Mouse (Mus musculus) left cerebral cortex, postnatal 10 days (tissue): ENCODE data around the gene Pi16. TPM values are rescaled to one million over a fixed set of nuclear protein-coding genes. Genes with fewer than 3 reads are reported as not detected.

Source experiments
- DNase-seq, 2 experiments: peaks; one replicate each; pipeline ENCODE4 v3.0.0; 2021 to 2022; ENCODE audit warnings: low spot score in 2 of 2, mixed read lengths in 1 of 2; ENCODE audit errors: extremely low spot score in 1 of 2
- intact Hi-C: fragments of 180-260 bp; cut with DNase I; formaldehyde crosslinking; loops from one replicate; pipeline ENCODE4 v1.15.1; 2025
- total RNA-seq, 2 experiments: library from RNA; stranded (reverse); gene quantifications; 2 replicates each; pipeline ENCODE4 v1.2.3; 2021

Pi16 gene
- total RNA-seq, 2 experiments from 2014 or later = 1.6 to 1.8 TPM

DNA sequence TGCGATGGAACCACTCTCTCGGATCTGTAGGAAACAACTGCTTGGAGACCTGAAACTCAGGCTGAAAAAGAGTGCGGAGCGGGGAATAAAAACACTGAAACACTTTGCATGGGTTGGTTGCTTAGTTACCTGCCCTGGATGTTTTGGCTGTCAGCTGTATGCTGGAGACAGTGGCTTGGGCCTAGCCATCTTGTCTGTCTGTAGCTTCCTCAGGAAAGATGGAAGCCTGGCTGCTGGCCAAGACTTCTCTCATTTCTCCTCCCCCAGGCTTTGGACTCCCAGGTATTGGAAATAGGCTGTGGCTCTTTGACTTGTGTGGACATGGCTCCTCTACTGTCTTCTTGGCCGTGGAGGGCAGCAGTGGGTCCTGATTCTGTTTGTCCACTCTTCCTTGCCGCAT, 16.1 kb upstream of the Pi16 start:
- DNase-seq = no peak
- intact Hi-C loops = no loop called here

DNA sequence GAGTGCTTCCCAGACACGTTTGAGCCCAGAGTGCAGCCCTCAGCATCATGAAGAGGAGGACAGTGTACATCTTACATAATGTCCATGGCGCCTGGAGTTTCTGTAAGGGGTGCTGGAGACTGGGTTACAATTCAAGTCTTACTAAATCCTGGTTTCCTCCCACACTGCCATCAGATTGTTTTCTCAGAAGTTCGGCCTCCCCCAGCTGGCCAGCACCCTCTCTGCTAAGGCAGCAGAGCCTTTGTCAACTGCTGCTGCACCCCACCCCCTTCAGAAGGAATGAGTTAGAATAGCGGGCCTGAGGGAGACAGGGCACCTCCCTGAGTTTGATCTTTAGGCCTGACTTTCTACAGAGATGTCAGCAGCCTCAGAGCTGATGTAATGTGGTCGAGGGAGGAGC, 15.3 kb upstream of the Pi16 start:
- DNase-seq = no peak
- intact Hi-C loops = no loop called here

DNA sequence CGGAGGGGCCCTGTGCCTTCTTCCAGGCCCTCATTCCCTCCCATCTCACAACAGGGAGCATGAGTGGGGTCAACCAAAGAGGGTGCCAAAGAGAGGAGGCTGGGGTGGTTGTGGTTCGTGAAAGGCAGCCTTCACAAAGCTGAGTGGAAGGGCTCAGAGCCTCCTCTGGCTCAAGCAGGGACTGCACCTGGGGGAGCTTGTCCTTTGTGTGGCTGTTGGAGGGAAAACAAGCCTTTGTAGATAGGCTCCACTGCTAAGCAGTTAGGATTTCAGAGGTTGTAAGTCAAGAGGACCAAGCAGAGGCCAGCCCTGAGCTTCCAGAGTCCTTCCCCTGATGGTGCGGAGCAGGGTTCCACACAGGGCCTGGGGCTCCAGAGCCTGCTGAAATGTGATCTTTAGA, 14.4 kb upstream of the Pi16 start:
- intact Hi-C loops = no loop called here
- peak in 1 of 2 experiments; percentile 48 for DNase-seq

DNA sequence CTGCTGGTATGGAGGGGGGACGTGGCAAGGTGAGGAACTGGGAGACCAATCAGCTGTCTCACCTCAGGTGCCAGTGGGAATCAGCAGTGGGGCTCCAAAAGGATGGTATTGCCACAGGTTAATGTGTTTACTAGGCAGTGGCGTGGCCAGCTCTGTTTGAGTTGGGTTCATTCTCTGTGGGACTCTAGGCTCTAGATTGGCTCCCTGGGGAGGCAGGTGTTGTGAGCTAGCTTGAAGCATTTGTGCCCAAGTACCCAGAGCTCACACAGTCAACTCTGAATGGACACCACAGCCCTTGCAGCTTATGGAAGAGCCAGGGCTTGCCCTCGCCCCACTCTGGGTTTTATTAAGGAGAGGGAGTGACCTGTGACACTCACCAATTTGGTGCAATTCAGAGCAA, 13.6 kb upstream of the Pi16 start:
- intact Hi-C loops = no loop called here
- DNase-seq = no peak

DNA sequence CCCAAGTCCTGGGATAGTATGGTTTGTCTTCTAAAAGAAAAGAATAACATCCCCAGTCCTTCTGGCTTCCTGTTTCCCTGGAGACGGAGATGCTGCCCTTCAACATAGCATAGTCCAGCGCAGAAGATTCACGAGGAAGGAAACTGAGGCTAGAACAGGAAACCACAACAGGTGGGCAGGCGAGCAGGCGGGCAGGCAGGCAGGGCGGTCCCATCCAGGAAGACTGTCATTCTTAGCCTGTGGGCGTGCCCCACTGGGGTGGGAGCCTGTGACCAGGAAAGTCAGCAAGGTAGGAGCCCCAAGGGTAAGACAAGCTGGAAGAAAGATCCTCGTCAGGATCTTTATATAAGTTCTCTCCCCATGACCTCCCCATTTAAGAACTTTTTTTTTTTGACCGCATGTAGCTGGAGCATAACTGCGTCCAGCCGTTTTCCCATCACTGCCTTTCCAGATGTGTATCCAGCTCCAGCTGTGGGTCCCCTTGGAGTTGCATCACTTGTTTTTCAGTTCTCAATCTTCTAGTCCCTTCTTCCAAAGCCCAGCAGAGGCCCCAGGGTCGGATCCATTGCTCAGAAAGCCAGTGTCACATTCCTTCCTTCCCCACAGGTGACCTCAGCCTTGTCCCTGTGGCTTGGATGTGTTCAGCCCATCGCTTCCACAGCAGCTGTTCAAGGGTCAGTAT, 13.0 kb upstream of the Pi16 start:
- intact Hi-C loops = no loop called here
- peak in 1 of 2 experiments; percentile 34 for DNase-seq

DNA sequence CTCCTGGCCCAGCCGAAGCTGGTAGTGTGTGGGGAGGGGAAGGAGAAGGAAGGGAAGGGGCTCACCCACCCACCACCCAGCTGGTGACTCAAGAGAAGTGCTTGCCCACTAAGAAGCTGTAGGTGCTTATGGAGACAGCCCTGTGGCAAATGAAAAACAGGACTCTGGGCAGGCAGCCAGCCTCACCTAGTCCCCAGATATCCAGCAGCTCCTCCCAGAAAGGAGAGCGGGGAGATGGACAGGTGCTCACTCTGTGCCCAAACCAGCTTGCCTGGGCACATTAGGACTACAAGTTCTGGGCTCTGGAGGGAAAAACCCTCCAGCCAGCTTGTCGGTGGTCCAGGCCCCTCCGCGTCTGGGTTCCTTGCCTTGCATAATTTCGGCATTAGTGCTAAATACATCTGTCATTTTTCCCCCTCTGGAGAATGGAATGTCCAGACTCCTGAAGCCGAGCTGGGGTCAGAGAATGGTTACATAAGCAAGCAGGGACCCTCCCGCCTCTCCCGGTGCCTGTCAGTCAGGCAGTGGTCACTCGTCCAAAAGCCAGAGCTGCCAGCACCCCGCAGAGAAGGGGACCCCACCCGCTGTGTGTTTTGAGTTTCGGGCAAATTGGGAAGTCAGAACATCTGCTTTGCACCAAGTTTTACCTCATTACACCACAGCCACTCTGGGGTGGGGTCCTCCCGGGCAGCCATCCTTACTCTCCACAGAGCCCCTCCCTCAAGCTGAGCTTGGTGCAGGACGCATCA, 12.2 kb upstream of the Pi16 start:
- intact Hi-C loops = no loop called here
- DNase-seq = no peak

DNA sequence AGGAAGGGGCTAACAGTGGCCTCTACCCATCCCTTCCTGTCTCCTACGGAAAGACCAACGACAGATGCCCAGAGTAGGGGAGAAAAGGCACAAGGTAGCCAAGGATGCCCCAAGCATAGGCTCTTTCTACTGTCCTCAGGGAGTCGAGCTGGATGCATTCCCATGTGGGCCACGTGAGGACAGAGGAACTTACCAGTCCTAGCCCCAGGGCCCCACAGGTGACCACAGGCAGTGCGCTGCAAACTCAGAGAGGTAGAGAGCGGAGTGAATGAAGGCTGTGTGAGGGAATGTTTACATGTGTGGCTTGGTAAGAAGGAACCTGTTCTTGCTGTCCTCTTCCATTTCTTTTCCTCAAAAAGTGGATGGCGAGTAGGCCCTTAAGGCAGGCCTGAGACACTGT, 11.6 kb upstream of the Pi16 start:
- intact Hi-C loops = no loop called here

DNA sequence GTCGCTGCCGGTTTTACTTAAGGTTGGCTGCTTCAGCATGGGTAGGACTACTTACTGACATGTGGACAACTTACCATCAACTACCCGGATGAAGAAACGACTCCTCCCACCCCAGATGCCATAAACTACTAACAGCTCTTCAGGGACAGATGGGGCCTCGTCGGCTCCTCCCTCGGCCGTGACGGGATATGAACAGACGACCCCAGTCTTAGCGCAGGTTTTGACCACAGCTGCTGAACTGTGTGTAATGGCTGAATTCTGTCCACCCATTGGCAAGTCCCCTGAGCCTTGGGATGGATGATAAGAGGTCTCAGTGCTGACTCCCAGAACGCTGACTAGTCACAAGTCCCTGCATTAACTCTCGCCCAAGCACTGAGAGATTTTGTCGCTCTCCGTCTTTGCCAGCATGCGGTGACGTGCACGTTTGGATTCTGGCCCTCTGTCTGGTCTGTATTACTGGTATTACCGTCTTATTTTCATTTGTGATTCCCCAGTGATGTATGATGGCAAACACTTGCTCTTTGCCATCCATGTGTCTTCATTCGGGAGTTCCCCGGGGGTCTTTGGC, 7.3 kb upstream of the Pi16 start:
- intact Hi-C loops = no loop called here
- peak in 1 of 2 experiments; percentile 17 for DNase-seq

More for the DNA sequence above, 11.6 kb upstream of the Pi16 start:
- DNase-seq = no peak

DNA sequence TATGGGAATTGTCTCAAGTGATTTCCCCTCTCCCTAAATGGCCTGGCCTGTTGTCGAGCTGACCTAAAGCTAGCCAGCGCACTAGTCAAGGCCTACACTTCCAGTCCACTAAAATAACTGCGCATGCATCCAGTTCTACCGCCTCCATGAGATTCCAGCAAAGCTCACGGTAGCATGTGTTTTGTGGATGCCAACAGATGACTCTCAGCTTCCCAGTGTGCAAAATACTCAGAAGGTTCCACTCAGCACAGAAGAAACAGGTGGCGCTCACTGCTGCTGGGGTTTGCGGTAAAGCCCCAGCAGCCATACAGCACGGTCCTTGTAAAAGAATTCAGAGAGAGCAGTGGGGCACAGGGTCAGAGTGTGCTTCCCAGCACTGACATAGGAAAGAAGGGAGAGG, 5.9 kb upstream of the Pi16 start:
- intact Hi-C loops = no loop called here
- DNase-seq = peak in 1 of 2 experiments; percentile 20

DNA sequence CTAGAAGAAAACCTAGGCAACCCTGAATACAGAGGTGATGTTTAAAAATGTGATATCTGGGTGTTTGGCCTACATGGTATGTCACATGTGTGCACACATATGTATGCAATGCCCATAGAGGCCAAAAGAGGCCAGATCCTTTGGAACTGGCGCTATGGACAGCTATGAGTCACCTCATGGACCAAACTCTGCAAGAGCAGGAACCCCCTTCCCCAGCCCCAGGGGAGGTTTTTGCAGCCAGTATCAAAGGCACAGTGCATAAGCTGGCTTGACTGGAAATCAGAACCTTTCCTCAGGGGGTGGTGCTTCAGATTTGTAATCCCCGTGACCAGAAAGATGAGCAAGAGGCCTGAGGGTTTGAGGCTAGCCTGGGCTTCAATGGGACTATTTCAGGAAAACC, 5.4 kb upstream of the Pi16 start:
- no peak for DNase-seq
- intact Hi-C loops = no loop called here

DNA sequence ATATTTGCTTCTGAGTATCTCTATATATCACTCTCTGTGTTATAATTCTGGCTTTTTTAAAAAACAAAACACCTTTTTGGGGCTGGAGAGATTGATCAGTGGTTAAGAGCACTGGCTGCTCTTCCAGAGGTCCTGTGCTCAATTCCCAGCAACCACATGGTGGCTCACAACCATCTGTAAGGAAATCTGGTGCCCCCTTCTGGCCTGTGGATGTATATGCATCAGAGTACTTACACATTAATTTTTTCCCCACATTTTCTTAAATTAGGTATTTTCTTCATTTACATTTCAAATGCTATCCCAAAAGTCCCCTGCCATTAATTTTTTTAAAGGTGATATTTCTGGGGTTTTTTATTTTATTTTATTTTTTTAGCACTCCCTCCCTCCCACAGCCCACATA, 4.2 kb upstream of the Pi16 start:
- DNase-seq = peak in 1 of 2 experiments; percentile 19
- intact Hi-C loops = no loop called here

DNA sequence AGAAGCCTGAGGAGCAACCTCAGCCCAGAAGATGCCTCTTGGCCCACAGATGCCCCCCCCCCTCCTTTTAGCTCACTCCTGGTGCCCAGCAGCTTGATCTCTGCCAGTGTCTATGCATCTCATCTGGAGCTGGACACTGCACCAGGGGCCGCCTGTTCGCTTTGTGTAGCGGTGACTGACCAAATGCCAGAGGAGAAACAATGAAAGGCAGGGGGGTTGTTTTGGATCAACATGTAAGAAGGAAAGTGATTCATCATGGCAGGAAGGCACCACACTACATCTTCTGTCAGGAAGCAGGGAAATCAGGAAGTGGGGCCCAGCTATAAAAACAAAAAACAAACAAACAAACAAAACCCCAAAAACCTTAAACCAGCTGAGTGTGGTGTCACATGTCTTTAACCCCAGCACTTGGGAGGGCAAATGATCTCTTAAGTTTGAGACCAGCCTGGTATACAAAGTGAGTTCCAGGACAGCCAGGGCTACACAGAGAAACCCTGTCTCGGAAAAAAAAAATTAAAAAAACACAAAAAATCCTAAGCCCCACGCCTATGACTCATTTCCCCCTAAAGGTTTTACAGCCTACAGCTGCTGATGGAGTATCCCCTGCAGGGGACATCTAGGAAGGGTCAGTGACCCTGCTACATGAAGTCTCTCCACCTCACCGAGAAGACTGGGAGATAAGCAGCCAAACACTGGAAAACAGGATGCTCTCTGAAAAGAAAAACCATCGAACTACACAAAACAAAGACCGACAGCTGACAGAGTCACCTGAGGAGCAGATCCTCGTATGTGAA, 1.6 kb upstream of the Pi16 start:
- DNase-seq = peak in 1 of 2 experiments; percentile 31
- intact Hi-C loops = no loop called here

DNA sequence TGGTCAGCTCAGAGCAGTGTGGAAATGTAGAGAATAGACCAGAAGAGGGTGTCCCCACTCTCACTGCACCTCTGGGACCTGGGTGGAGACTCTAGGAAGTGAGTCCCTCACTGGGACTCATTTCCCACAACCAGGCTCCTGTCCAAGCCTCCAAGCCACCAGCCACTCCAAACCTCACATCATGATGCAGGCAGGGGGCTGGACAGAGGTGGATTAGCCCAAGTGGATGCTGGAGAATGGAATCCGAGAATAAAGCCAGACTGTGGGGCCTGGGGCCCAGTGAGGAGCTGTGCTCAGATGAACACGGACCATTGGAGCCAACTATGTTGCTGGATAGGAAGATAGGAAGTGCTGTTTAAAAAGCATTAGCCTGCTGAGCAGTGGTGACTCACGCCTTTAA, 589 bp upstream of the Pi16 start:
- intact Hi-C loops = no loop called here
- peak in 1 of 2 experiments; percentile 13 for DNase-seq

DNA sequence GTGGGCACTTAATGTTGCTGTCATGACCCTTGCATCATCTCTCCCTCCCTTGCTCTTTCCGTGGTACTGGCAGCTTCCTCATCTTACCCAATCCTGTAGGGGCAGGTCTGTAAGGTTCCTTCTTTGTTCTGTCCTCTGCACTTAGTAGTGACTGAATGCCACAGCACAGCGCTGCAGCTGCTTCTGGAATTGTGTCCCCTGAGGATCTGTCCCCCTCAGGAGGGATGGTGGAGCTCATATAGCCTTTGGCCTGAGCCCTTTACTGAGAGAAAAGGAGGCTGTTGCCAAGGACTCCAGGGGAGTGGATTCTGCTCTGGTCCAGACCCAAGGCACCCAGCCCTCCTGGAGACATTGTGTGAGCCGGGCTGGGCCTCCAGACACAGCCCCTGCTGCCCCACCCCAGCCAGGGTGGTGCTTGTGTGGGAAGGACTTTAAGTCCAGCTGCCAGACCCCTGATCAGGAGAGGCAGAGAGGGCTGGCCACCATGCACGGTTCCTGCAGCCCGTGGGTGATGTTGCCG, 1.3 kb downstream of the Pi16 start:
- intact Hi-C loops = no loop called here
- no peak for DNase-seq

DNA sequence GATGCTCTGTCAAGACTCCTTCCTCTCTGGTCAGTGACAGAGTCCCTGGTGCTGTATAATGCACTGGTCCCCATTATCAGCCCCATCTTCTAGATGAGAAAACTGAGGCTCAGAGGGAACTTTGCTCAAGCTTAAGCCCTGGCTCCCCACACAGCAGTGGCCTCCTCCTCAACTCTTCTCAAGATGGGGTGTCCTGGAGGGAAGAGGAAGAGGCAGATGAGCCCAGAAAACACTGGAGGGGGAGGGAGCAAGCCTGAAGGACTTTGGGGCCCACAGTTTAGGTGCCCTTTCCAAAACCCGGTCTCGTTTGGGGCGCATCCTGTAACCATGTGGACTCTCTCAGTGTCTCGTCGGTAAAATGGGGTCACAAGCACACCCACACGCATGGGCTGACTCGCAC, 2.0 kb downstream of the Pi16 start:
- intact Hi-C loops = no loop called here
- no peak for DNase-seq

DNA sequence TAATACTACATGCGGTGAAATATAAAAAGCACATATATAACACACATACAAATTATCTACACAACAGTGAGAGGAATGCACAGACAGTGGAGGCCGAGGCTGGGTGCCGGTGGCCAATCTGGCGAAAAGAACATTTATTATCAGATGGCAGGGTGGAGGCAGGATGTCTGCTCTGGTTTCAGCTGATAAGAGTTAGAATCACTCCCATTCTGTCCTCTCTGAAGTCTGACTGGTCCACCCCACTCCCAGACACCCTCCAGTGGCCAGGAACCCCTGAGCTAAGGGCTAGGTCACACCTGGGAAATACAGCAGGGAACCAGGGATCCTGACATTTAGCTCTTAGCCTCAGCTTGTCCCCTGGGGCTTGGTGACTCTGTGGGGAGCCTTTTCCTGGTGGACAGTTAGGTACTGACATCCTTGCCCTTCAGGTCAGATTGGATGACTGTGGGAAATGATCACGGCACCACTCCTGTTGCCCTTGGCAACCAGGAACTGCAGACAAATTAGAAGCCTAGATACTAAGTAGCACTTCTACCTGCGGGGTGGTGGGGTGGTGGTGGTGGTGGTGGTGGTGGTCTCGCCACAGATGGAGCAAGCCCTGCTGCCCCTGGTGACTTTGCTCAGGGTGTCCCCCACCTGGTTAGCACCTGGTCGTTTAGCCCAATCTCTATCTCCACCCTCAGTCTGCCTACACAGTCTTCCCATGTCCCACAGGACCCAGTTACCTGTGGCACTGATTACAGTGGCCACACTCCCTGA, 2.6 kb downstream of the Pi16 start:
- intact Hi-C loops = no loop called here
- no peak for DNase-seq

DNA sequence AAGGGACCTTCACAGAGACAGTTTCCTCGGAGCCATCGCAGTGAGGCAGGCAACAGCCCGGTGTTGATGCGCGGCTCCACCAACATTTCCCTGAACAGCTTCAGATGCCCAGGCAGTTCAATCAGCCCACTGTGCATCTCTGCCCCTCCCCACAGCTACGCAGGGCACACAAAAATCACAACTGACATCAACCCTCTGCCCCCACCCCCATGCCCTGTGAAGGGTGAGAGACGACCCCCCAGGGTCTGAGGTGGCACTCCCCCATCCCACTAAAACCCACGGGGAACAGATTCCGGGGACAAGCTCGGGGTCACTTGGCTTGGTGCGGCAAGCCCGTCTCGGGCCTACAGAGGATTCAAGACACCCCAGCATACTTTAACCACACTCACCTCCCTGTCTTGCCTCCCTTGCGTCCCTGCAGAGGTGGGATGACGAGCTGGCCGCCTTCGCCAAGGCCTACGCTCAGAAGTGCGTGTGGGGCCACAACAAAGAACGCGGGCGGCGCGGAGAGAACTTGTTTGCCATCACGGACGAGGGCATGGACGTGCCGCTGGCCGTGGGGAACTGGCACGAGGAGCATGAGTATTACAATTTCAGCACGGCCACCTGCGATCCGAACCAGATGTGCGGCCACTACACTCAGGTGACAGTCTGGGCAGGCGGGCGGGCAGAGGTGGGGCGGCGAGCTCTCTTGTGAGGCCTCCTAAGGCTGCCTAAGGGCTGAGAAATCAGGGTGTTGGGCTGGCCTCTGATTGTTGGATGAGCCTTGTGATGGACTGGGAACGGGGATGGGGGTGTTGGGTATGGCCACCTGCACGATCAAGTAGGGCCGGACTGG, 4.5 kb downstream of the Pi16 start:
- intact Hi-C loops = no loop called here
- DNase-seq = no peak

DNA sequence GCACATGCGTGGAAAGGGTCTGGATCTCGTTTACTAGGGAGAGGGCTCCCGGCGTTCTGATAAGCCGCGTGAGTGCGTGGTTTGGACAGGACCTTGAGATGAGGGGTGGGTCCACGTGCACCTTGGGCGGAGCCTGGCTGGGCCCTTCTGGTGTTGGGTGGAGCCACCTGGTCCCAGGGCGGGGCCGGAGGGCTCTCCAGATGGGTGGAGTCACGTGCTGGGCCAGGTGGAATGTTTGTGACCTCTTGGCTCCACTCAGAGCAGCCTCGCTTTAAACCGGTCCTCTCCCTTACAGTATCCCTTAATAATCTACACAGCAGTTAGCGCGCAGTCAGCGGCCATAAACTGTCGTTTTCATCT, 5.1 kb downstream of the Pi16 start:
- DNase-seq = no peak
- intact Hi-C loops = no loop called here
